Mouse (Mus musculus): Measurements from ENCODE around the gene Npl.
A peak's percentile ranks its signal among the peaks of the same experiment; 100 is the strongest.

GRCm38 (mm10) chr1:153501644-153502321 lies 48.1 kb downstream of the Npl start:
- TF ChIP-seq POLR2A (IDR thresholded peaks at IDR 0.05; ENCODE audit: insufficient read depth, low read depth, low read length) (no peak), CTCF (IDR thresholded peaks at IDR 0.05) (peak; percentile 26), EP300 (IDR thresholded peaks at IDR 0.05; ENCODE audit: insufficient read depth, low read depth, low read length) (no peak)
